Mouse (Mus musculus) ES-E14 (cell line): ENCODE measurements around the gene Mef2c.

Experiments
- CHD2 ChIP-seq: IDR thresholded peaks from 2 replicates; pipeline ENCODE4 v1.6.1; 2014; ENCODE audit warnings: mild to moderate bottlenecking, low read depth, low read length, inconsistent platforms
- HCFC1 ChIP-seq: IDR thresholded peaks from 2 replicates; pipeline ENCODE4 v1.6.1; 2012; ENCODE audit warnings: low read length, inconsistent platforms, borderline replicate concordance; ENCODE audit not compliant: insufficient read depth
- MAFK ChIP-seq: IDR thresholded peaks from 2 replicates; pipeline ENCODE4 v1.6.1; 2014; ENCODE audit warnings: mild to moderate bottlenecking, low read depth, low read length, inconsistent platforms; ENCODE audit not compliant: insufficient read depth
- ZC3H11A ChIP-seq: IDR thresholded peaks from 2 replicates; pipeline ENCODE4 v1.6.1; 2012; ENCODE audit warnings: low read depth, mild to moderate bottlenecking, inconsistent platforms, low read length, borderline replicate concordance
- ZNF384 ChIP-seq: IDR thresholded peaks from 2 replicates; pipeline ENCODE4 v1.6.1; 2012; ENCODE audit warnings: low read depth, low read length, inconsistent platforms

GRCm38 (mm10) chr13:83503919-83504318, at the start of gene Mef2c:
- no peak for TF ChIP-seq HCFC1
- no peak for TF ChIP-seq ZC3H11A
- TF ChIP-seq MAFK, result no peak
- TF ChIP-seq CHD2, result no peak
- TF ChIP-seq ZNF384, result no peak
